In the genomic region with DNA sequence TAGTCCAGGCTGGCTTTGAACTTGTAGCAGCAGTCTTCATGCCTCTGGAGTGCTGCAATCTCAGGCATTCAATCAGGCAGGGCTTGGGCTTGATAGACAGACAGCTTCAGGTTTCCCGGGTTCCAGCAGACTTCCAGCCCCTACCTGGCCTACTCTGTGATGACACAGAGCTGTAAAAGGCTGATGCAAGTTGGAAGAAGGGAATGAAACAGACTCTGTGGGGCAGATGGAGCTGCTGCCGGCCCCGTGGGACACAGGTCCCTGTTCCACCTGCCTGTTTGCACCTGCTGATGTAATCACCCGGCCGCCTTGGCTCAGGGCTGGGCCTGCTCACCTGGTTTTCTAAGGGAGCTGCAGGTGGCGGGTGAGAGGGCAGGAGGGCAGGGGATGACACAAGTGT, we compare ENCODE assay signal across 27 mouse cellular contexts. TPM values are rescaled to one million over a fixed set of nuclear protein-coding genes. Genes with fewer than 3 reads are reported as not detected.
DNase-seq lines count a peak whose midpoint lies in the region; ATAC-seq and TF ChIP-seq lines count a peak whose summit lies in the region.
"Had no signal": no experiment of that assay in that cellular context is flagged by ENCODE, and none has a peak within 500 bp of the region (broad histone marks: within the 10 kb centered on the region; RNA-seq: fewer than 3 reads in every experiment).

No protein-coding gene starts in this region.

- TF ChIP-seq CTCF in liver, postnatal 0 days (IDR thresholded peaks at IDR 0.05; ENCODE audit: low read depth), result no peak
- no peak for TF ChIP-seq CTCF in intestine, postnatal 0 days (IDR thresholded peaks at IDR 0.05; ENCODE audit: low read depth)
- TF ChIP-seq CTCF in stomach, postnatal 0 days (IDR thresholded peaks at IDR 0.05; ENCODE audit: low read depth), result no peak

- no peak overlapping the region for H3K4me3 ChIP-seq in liver, postnatal 0 days (ENCODE audit: low read depth, low read length)
- H3K4me3 ChIP-seq in liver, embryonic 12.5 days, result no peak overlapping the region
- H3K4me3 ChIP-seq in intestine, postnatal 0 days (ENCODE audit: low read depth, low read length), result no peak overlapping the region
- no peak overlapping the region for H3K4me3 ChIP-seq in stomach, postnatal 0 days (ENCODE audit: low read depth, low read length)
- H3K4me3 ChIP-seq: gastrocnemius, adult 2 months; heart, embryonic 12.5 days; heart, embryonic 15.5 days; hindbrain, embryonic 15.5 days had no signal

- H3K27me3 ChIP-seq in liver, postnatal 0 days (ENCODE audit: insufficient read depth, low read length), result peaks cover 6% of the 10 kb centered on the region; the same call in 1 of the 2 replicates
- no peaks in the 10 kb centered on the region; the same call in 1 of the 2 replicates for H3K27me3 ChIP-seq in liver, embryonic 12.5 days (replicated peaks)
- H3K27me3 ChIP-seq in intestine, postnatal 0 days (replicated peaks; ENCODE audit: control insufficient read depth, insufficient read depth, low read length), result no peaks in the 10 kb centered on the region
- H3K27me3 ChIP-seq in stomach, postnatal 0 days (ENCODE audit: control insufficient read depth, insufficient read depth, low read length), result no peaks in the 10 kb centered on the region
- H3K27me3 ChIP-seq: heart, embryonic 12.5 days; heart, embryonic 15.5 days; hindbrain, embryonic 15.5 days had no signal

- 64% methylated on average over 6 of the region's 6 CpGs for WGBS in liver, postnatal 0 days (ENCODE audit: insufficient replicate concordance)
- WGBS in liver, embryonic 12.5 days (ENCODE audit: insufficient replicate concordance), result 52% methylated on average over 6 of the region's 6 CpGs
- WGBS in intestine, postnatal 0 days, result 46% methylated on average over 6 of the region's 6 CpGs
- 70% methylated on average over 6 of the region's 6 CpGs for WGBS in stomach, postnatal 0 days

- peak; percentile 45 for ATAC-seq in liver, postnatal 0 days
- no peak for ATAC-seq in liver, embryonic 12.5 days
- ATAC-seq in intestine, postnatal 0 days, result peak; percentile 43; the same call in 1 of the 2 replicates
- peak; percentile 49 for ATAC-seq in stomach, postnatal 0 days (ENCODE audit: low FRiP score, low TSS enrichment)
- ATAC-seq: activated CD4-positive, CD25-positive, alpha-beta regulatory T cell, adult 4 months; forebrain, embryonic 14.5 days; forebrain, postnatal 0 days had no signal

- TF ChIP-seq EP300 in liver, postnatal 0 days (IDR thresholded peaks at IDR 0.05; ENCODE audit: low read depth), result no peak
- no peak for TF ChIP-seq EP300 in stomach, postnatal 0 days (optimal IDR thresholded peaks at IDR 0.05)

- H3K9me3 ChIP-seq in liver, postnatal 0 days (ENCODE audit: low read length), result no peaks in the 10 kb centered on the region
- H3K9me3 ChIP-seq in liver, embryonic 12.5 days (replicated peaks), result no peaks in the 10 kb centered on the region
- no peaks in the 10 kb centered on the region for H3K9me3 ChIP-seq in intestine, postnatal 0 days (ENCODE audit: control insufficient read depth)
- H3K9me3 ChIP-seq in stomach, postnatal 0 days (ENCODE audit: control insufficient read depth, low read length), result no peaks in the 10 kb centered on the region
- H3K9me3 ChIP-seq: heart, embryonic 12.5 days; heart, embryonic 15.5 days; hindbrain, embryonic 15.5 days had no signal

- H3K36me3 ChIP-seq in liver, postnatal 0 days (replicated peaks; ENCODE audit: insufficient read depth, low read length), result no peaks in the 10 kb centered on the region
- no peaks in the 10 kb centered on the region for H3K36me3 ChIP-seq in liver, embryonic 12.5 days
- no peaks in the 10 kb centered on the region for H3K36me3 ChIP-seq in intestine, postnatal 0 days (ENCODE audit: control insufficient read depth, insufficient read depth)
- H3K36me3 ChIP-seq in stomach, postnatal 0 days (ENCODE audit: control insufficient read depth, insufficient read depth, low read length), result no peaks in the 10 kb centered on the region
- H3K36me3 ChIP-seq: heart, embryonic 15.5 days; hindbrain, embryonic 15.5 days had no signal

- H3K9ac ChIP-seq in liver, postnatal 0 days (replicated peaks), result no peak overlapping the region
- H3K9ac ChIP-seq in liver, embryonic 12.5 days, result no peak overlapping the region
- no peak overlapping the region for H3K9ac ChIP-seq in intestine, postnatal 0 days (ENCODE audit: low read depth, low read length)
- H3K9ac ChIP-seq in stomach, postnatal 0 days (ENCODE audit: low read length), result no peak overlapping the region
- H3K9ac ChIP-seq: forebrain, postnatal 0 days; heart, embryonic 12.5 days; heart, embryonic 15.5 days; hindbrain, embryonic 15.5 days had no signal

- H3K27ac ChIP-seq in liver, postnatal 0 days (ENCODE audit: low read depth), result no peak overlapping the region
- H3K27ac ChIP-seq in liver, embryonic 12.5 days, result no peak overlapping the region
- no peak overlapping the region for H3K27ac ChIP-seq in intestine, postnatal 0 days (ENCODE audit: low read depth, low read length)
- no peak overlapping the region for H3K27ac ChIP-seq in stomach, postnatal 0 days (replicated peaks)
- H3K27ac ChIP-seq: gastrocnemius, adult 2 months; hindbrain, embryonic 15.5 days had no signal

- no peak overlapping the region for H3K4me2 ChIP-seq in liver, postnatal 0 days (ENCODE audit: low read depth, low read length)
- no peak overlapping the region for H3K4me2 ChIP-seq in liver, embryonic 12.5 days
- H3K4me2 ChIP-seq in intestine, postnatal 0 days (replicated peaks; ENCODE audit: low read depth), result no peak overlapping the region
- H3K4me2 ChIP-seq in stomach, postnatal 0 days (replicated peaks; ENCODE audit: low read depth), result no peak overlapping the region
- H3K4me2 ChIP-seq: heart, embryonic 12.5 days; heart, embryonic 15.5 days; hindbrain, embryonic 15.5 days had no signal

- peak; percentile 26 to 44 for DNase-seq in cerebellum, postnatal 25 days
- DNase-seq in cerebellum, postnatal 14 days, result no peak
- DNase-seq in liver, postnatal 0 days, result no peak
- peak; percentile 46 for DNase-seq in stomach, postnatal 0 days (ENCODE audit: low spot score)
- no peak for DNase-seq in layer of hippocampus, adult 8-10 months (ENCODE audit: low spot score in 2 of 2)
- DNase-seq in urinary bladder, adult 18-20 months (ENCODE audit: low spot score in 2 of 2), result no peak
- DNase-seq: adrenal gland, adult 8-10 months; adrenal gland, postnatal 36 days; B cell, adult 2 months; cerebellum, adult 9-10 months; cerebellum, postnatal 36 days; embryo, embryonic 11 days; forebrain, postnatal 0 days; gastrocnemius, adult 2 months; gastrocnemius, postnatal 14 days; heart, adult 11 months; heart, postnatal 10 days; heart, postnatal 4 days; kidney, adult 2 months had no signal

- peaks cover 4% of the 10 kb centered on the region; the same call in 1 of the 2 replicates for H3K4me1 ChIP-seq in liver, postnatal 0 days (ENCODE audit: insufficient read depth)
- peaks cover 23% of the 10 kb centered on the region; the same call in 1 of the 2 replicates for H3K4me1 ChIP-seq in liver, embryonic 12.5 days
- 0 out of 2 replicates have a peak, but pooled peaks cover 4% of the 10 kb centered on the region for H3K4me1 ChIP-seq in intestine, postnatal 0 days (replicated peaks; ENCODE audit: control insufficient read depth, insufficient read depth, low read length)
- H3K4me1 ChIP-seq in stomach, postnatal 0 days (replicated peaks; ENCODE audit: control insufficient read depth, insufficient read depth), result peaks cover 5% of the 10 kb centered on the region

RNA-seq across cellular contexts. Expression of gene Slc29a3, which starts 38.3 kb away (rescaled TPM):
- polyA plus RNA-seq in liver, postnatal 0 days (2015; fragmentation: Nextera tagmentation; extraction: Ambion mirVana), result 3.4 and 3.9 TPM in 2 replicates
- polyA plus RNA-seq in liver, embryonic 12.5 days (2016; fragmentation: Nextera tagmentation; extraction: Ambion mirVana), result 3.6 and 4.2 TPM in 2 replicates
- 6.3 and 7.9 TPM in 2 replicates for polyA plus RNA-seq in intestine, postnatal 0 days (2015; fragmentation: Nextera tagmentation; extraction: Ambion mirVana)
- 3.4 and 5.8 TPM in 2 replicates for polyA plus RNA-seq in stomach, postnatal 0 days (2015; fragmentation: Nextera tagmentation; extraction: Ambion mirVana)
- total RNA-seq in layer of hippocampus, adult 8-10 months (2022), result 10 to 100 TPM; 13.9 to 22.5 (median 17.9) TPM

RNA-seq across cellular contexts. Expression of gene Unc5b, which starts 40.5 kb away (rescaled TPM):
- polyA plus RNA-seq in liver, postnatal 0 days (2015; fragmentation: Nextera tagmentation; extraction: Ambion mirVana), result 0.39 and 0.40 TPM in 2 replicates
- polyA plus RNA-seq in liver, embryonic 12.5 days (2016; fragmentation: Nextera tagmentation; extraction: Ambion mirVana), result 1.3 and 1.4 TPM in 2 replicates
- polyA plus RNA-seq in intestine, postnatal 0 days (2015; fragmentation: Nextera tagmentation; extraction: Ambion mirVana), result 2.5 and 2.6 TPM in 2 replicates
- polyA plus RNA-seq in stomach, postnatal 0 days (2015; fragmentation: Nextera tagmentation; extraction: Ambion mirVana), result 3.8 and 4.1 TPM in 2 replicates
- total RNA-seq in layer of hippocampus, adult 8-10 months (2022), result 10 to 100 TPM; 12.9 to 16.4 (median 15.0) TPM
- total RNA-seq: MEL had no signal
- polyA plus RNA-seq: activated CD4-positive, CD25-positive, alpha-beta regulatory T cell, adult 4 months had no signal

Comparison
In these comparisons a context has a peak if more than half of its experiments do, and no peak if none do; other contexts are left out.
1. DNase-seq: peak in cerebellum, postnatal 25 days (2 of 2) and stomach, postnatal 0 days (single experiment); none in cerebellum, postnatal 14 days (0 of 2), liver, postnatal 0 days (single experiment), layer of hippocampus, adult 8-10 months (0 of 2) and urinary bladder, adult 18-20 months (0 of 2).